Mouse (Mus musculus) CH12.LX (cell line): ENCODE measurements around the gene Phykpl. TPM values are rescaled to one million over a fixed set of nuclear protein-coding genes. Genes with fewer than 3 reads are reported as not detected.

Experiments
- DNase-seq: peaks from one replicate; pipeline ENCODE4 v3.0.0-alpha.2; 2013; ENCODE audit errors: extremely low read depth
- H3K27ac ChIP-seq: 2 replicates; pipeline ENCODE4 v1.5.1; 2012; ENCODE audit warnings: low read depth, mild to moderate bottlenecking, control low read depth, moderate library complexity; ENCODE audit not compliant: insufficient read depth
- H3K27me3 ChIP-seq: replicated peaks from 2 replicates; pipeline ENCODE3; 2012; ENCODE audit warnings: inconsistent platforms
- H3K36me3 ChIP-seq, 2 experiments: replicated peaks in 1 of 2; 2 replicates each; pipeline versions ENCODE3 to v1.6.1; 2012; ENCODE audit warnings: inconsistent platforms in 1 of 2, low read length in 1 of 2, mild to moderate bottlenecking in 1 of 2, mixed read lengths in 1 of 2, moderate library complexity in 1 of 2; ENCODE audit not compliant: control insufficient read depth in 1 of 2, insufficient read depth in 1 of 2
- H3K4me1 ChIP-seq, 2 experiments: 2 replicates each; pipeline ENCODE4 v1.6.1; 2012; ENCODE audit warnings: inconsistent platforms in 1 of 2, moderate library complexity in 1 of 2; ENCODE audit not compliant: insufficient read depth in 2 of 2, control insufficient read depth in 1 of 2
- H3K4me2 ChIP-seq: 2 replicates; pipeline ENCODE4 v1.6.1; 2012; ENCODE audit warnings: low read depth, mild to moderate bottlenecking, control low read depth; ENCODE audit not compliant: poor library complexity, insufficient read depth, severe bottlenecking
- H3K4me3 ChIP-seq, 3 experiments: fragments of 150-350 bp in 1 of 3; sonication (generic) in 1 of 3; replicated peaks in 1 of 3; 2 replicates each; pipeline versions ENCODE3 to v1.5.1; 2011 to 2012; ENCODE audit warnings: low read depth in 2 of 3, low read length in 2 of 3, mild to moderate bottlenecking in 2 of 3, moderate library complexity in 2 of 3, control low read depth in 1 of 3, improper control_type of control experiment in 1 of 3, inconsistent platforms in 1 of 3, mixed read lengths in 1 of 3; ENCODE audit not compliant: poor library complexity in 1 of 3
- H3K79me2 ChIP-seq: replicated peaks from 2 replicates; pipeline ENCODE4 v1.6.1; 2012; ENCODE audit warnings: mild to moderate bottlenecking, moderate library complexity; ENCODE audit not compliant: control insufficient read depth, poor library complexity, insufficient read depth, severe bottlenecking; ENCODE audit errors: extremely low read depth
- H3K9ac ChIP-seq: 2 replicates; pipeline ENCODE4 v1.6.1; 2012; ENCODE audit warnings: low read depth, mild to moderate bottlenecking, control low read depth, moderate library complexity; ENCODE audit not compliant: insufficient read depth
- H3K9me3 ChIP-seq: replicated peaks from 2 replicates; pipeline ENCODE3; 2012; ENCODE audit warnings: low read length, inconsistent platforms, mixed read lengths
- CHD1 ChIP-seq: IDR thresholded peaks from 2 replicates; pipeline ENCODE4 v1.6.1; 2012; ENCODE audit warnings: low read depth, low read length, improper control_type of control experiment, inconsistent platforms
- CHD2 ChIP-seq: IDR thresholded peaks from 2 replicates; pipeline ENCODE4 v1.6.1; 2011; ENCODE audit warnings: low read length, improper control_type of control experiment
- E2F4 ChIP-seq: IDR thresholded peaks from 2 replicates; pipeline ENCODE4 v1.6.1; 2011; ENCODE audit warnings: low read depth, low read length, improper control_type of control experiment; ENCODE audit not compliant: insufficient replicate concordance
- GABPA ChIP-seq: IDR thresholded peaks from 2 replicates; pipeline ENCODE4 v1.6.1; 2012; ENCODE audit warnings: low read depth, low read length, improper control_type of control experiment, inconsistent platforms; ENCODE audit not compliant: insufficient replicate concordance
- MAFK ChIP-seq: IDR thresholded peaks from 2 replicates; pipeline ENCODE4 v1.6.1; 2011; ENCODE audit warnings: low read length, improper control_type of control experiment; ENCODE audit not compliant: insufficient replicate concordance
- MEF2A ChIP-seq: IDR thresholded peaks from 2 replicates; pipeline ENCODE4 v1.6.1; 2014; ENCODE audit warnings: low read depth, mild to moderate bottlenecking, inconsistent platforms, low read length, improper control_type of control experiment, borderline replicate concordance
- MXI1 ChIP-seq: IDR thresholded peaks from 2 replicates; pipeline ENCODE4 v1.6.1; 2011; ENCODE audit warnings: mild to moderate bottlenecking, low read depth, low read length, improper control_type of control experiment
- MYC ChIP-seq: IDR thresholded peaks from 2 replicates; pipeline ENCODE4 v1.6.1; 2011; ENCODE audit warnings: low read depth, mild to moderate bottlenecking, improper control_type of control experiment, low read length
- NELFE ChIP-seq: IDR thresholded peaks from 2 replicates; pipeline ENCODE4 v1.6.1; 2011; ENCODE audit warnings: low read depth, low read length, improper control_type of control experiment
- POLR2A ChIP-seq: IDR thresholded peaks from 2 replicates; pipeline ENCODE4 v1.6.1; 2011; ENCODE audit warnings: low read depth, mild to moderate bottlenecking, improper control_type of control experiment, low read length
- RAD21 ChIP-seq: IDR thresholded peaks from 2 replicates; pipeline ENCODE4 v1.6.1; 2011; ENCODE audit warnings: low read depth, mild to moderate bottlenecking, low read length, improper control_type of control experiment, moderate library complexity
- RCOR1 ChIP-seq: conservative IDR thresholded peaks from 2 replicates; pipeline ENCODE4 v1.6.1; 2012; ENCODE audit warnings: low read depth, mild to moderate bottlenecking, inconsistent platforms, low read length, improper control_type of control experiment
- SIN3A ChIP-seq: IDR thresholded peaks from 2 replicates; pipeline ENCODE4 v1.6.1; 2012; ENCODE audit warnings: low read length, improper control_type of control experiment, inconsistent platforms
- TBP ChIP-seq: conservative IDR thresholded peaks from 2 replicates; pipeline ENCODE4 v1.6.1; 2011; ENCODE audit warnings: low read depth, low read length, improper control_type of control experiment
- UBTF ChIP-seq: IDR thresholded peaks from 2 replicates; pipeline ENCODE4 v1.6.1; 2012; ENCODE audit warnings: low read depth, mild to moderate bottlenecking, inconsistent platforms, low read length, improper control_type of control experiment, moderate library complexity
- ZMIZ1 ChIP-seq: IDR thresholded peaks from 2 replicates; pipeline ENCODE4 v1.6.1; 2012; ENCODE audit warnings: low read depth, mild to moderate bottlenecking, inconsistent platforms, low read length, improper control_type of control experiment
- dilution Hi-C: fragments of 300-500 bp; cut with MboI; formaldehyde crosslinking; loops from 2 replicates; pipeline ENCODE4 v1.14.3; 2020; ENCODE audit warnings: low sequenced_read_pairs; ENCODE audit not compliant: extremely low pct_unique_long_range_greater_than_20kb, extremely low pct_ligation_motif_present
- in situ Hi-C: fragments of 300-500 bp; cut with MboI; formaldehyde crosslinking; loops from 3 replicates; pipeline ENCODE4 v1.14.3; 2019; ENCODE audit warnings: low sequenced_read_pairs, low pct_ligation_motif_present, low pct_unique_long_range_greater_than_20kb, mixed read lengths
- polyA plus RNA-seq: library from polyadenylated mRNA; unstranded; fragments of >175 nt; gene quantifications from 2 replicates; pipeline ENCODE4 v1.2.1, GENCODE M21; 2012; ENCODE audit warnings: low read depth; ENCODE audit not compliant: insufficient read length
- total RNA-seq, 2 experiments: library from RNA; depleted of rRNA; stranded (reverse); fragments of 300-350 nt in 1 of 2; fragments of >200 nt in 1 of 2; gene quantifications; 2 replicates each; pipeline ENCODE4 v1.2.3; 2012 to 2014

Phykpl gene
- total and polyA plus RNA-seq, 3 experiments, result 25.2 to 44.0 (median 30.9) TPM

DNA sequence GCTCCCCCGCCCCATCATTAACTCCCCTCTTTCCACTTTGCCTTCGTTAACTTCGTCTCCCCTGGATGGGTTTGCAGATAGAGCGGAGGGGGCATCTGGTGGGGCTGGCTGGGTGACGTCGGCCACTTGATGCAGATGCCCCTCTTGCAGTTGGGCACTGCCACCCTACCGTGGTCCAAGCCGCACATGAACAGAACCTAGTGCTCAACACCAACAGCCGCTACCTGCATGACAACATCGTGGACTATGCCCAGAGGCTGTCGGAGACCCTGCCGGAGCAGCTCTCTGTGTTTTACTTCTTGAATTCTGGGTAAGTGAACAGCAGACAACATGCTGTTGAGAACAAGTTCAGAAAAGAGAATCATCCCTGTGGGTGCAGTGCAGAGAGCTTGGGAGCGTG is 1.9 kb downstream of the Phykpl start:
- peaks cover 33 to 56% of the 10 kb centered on the region in 2 experiments for H3K36me3 ChIP-seq
- TF ChIP-seq MYC (no peak), ZMIZ1 (no peak), NELFE (no peak), GABPA (no peak), MXI1 (no peak), CHD1 (no peak), E2F4 (no peak), POLR2A (no peak), MEF2A (no peak), SIN3A (no peak), UBTF (no peak), RCOR1 (no peak), MAFK (no peak)
- TF ChIP-seq, all 38 proteins: peak for 0
- in situ Hi-C loops, result no loop called here
- no peaks in the 10 kb centered on the region for H3K27me3 ChIP-seq
- H3K4me2 ChIP-seq, result 0 out of 2 replicates have a peak overlapping the region, but pooled peaks have one; percentile 9
- no peak overlapping the region for H3K27ac ChIP-seq
- peaks cover 11 to 39% of the 10 kb centered on the region in 2 experiments for H3K4me1 ChIP-seq
- H3K4me3 ChIP-seq, result no peak overlapping the region
- dilution Hi-C loops, result no loop called here
- H3K79me2 ChIP-seq, result no peaks in the 10 kb centered on the region
- no peak overlapping the region for H3K9ac ChIP-seq
- DNase-seq, result no peak
- no peaks in the 10 kb centered on the region for H3K9me3 ChIP-seq

DNA sequence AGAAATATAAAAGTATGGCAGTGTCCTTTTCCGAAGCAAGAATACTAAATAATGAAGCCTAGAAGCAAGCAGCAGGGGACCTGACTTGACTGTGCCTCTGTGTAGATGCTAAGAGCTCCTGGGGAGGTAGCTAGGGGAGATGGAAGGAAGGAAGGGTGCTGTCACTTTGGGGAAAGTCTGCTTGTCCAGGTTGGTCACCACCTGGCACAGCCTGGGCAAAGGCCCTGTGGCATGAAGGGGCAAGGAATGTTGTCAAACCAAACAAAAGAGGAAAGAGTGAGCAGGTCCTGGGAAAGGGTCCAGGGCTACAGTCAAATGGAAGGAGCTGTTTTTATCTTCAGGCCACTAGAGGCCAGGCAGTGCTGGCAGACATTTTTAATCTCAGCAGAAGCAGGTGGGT is 2.5 kb downstream of the Phykpl start:
- in situ Hi-C loops, result no loop called here
- Histone ChIP-seq H3K79me2 (no peaks in the 10 kb centered on the region), H3K27me3 (no peaks in the 10 kb centered on the region), H3K9ac (no peak overlapping the region), H3K27ac (no peak overlapping the region), H3K9me3 (no peaks in the 10 kb centered on the region), H3K4me1 (peaks cover 11 to 39% of the 10 kb centered on the region in 2 experiments), H3K4me2 (no peak overlapping the region)
- DNase-seq, result no peak
- dilution Hi-C loops, result no loop called here
- TF ChIP-seq RAD21, result no peak
- no peak for TF ChIP-seq TBP
- peak; percentile 13; the same call in 1 of the 2 replicates for TF ChIP-seq POLR2A
- no peak for TF ChIP-seq CHD2
- TF ChIP-seq, all 38 proteins: peak for 1
- H3K4me3 ChIP-seq, result no peak overlapping the region
- peaks cover 39 to 63% of the 10 kb centered on the region in 2 experiments for H3K36me3 ChIP-seq
